Mouse (Mus musculus) liver, embryonic 13.5 days (tissue): ENCODE data around the gene Cdca4. TPM values are rescaled to one million over a fixed set of nuclear protein-coding genes. Genes with fewer than 3 reads are reported as not detected.

ENCODE experiments used
- ATAC-seq: fragments of 200-750 bp; cut with Nextera tagmentation; 2 replicates; pipeline ENCODE4 v1.8.0; 2017; ENCODE audit warnings: low read depth, mild to moderate bottlenecking, moderate number of reproducible peaks, moderate library complexity
- DNase-seq: peaks from one replicate; pipeline ENCODE4 v3.0.0; 2022
- H3K27ac ChIP-seq: fragments of 300-500 bp; sonication (generic); 2 replicates; pipeline ENCODE4 v1.5.1; 2015; ENCODE audit warnings: moderate library complexity, mild to moderate bottlenecking, inconsistent platforms
- H3K27me3 ChIP-seq: fragments of 300-500 bp; sonication (generic); 2 replicates; pipeline ENCODE4 v1.6.1; 2015; ENCODE audit warnings: mild to moderate bottlenecking, inconsistent platforms
- H3K36me3 ChIP-seq: fragments of 300-500 bp; sonication (generic); 2 replicates; pipeline ENCODE4 v1.6.1; 2015; ENCODE audit warnings: mild to moderate bottlenecking, inconsistent platforms
- H3K4me1 ChIP-seq: fragments of 300-500 bp; sonication (generic); replicated peaks from 2 replicates; pipeline ENCODE4 v1.6.1; 2015; ENCODE audit warnings: inconsistent platforms
- H3K4me2 ChIP-seq: fragments of 300-500 bp; sonication (generic); 2 replicates; pipeline ENCODE4 v1.6.1; 2015; ENCODE audit warnings: inconsistent platforms, mild to moderate bottlenecking, moderate library complexity
- H3K4me3 ChIP-seq: fragments of 300-500 bp; sonication (generic); replicated peaks from 2 replicates; pipeline ENCODE4 v1.5.1; 2015; ENCODE audit warnings: mild to moderate bottlenecking, inconsistent platforms
- H3K9ac ChIP-seq: fragments of 300-500 bp; sonication (generic); 2 replicates; pipeline ENCODE4 v1.6.1; 2015; ENCODE audit warnings: mild to moderate bottlenecking, inconsistent platforms
- H3K9me3 ChIP-seq: fragments of 300-500 bp; sonication (generic); replicated peaks from 2 replicates; pipeline ENCODE4 v1.6.1; 2016; ENCODE audit warnings: inconsistent platforms
- WGBS: fragments of 180-500 bp; shearing (Covaris S2); methylation state at CpG from one replicate; pipeline ENCODE4 v1.1.7; 2015; ENCODE audit not compliant: insufficient replicate concordance; 5-methylcytosine and 5-hydroxymethylcytosine counted together
- polyA plus RNA-seq: library from polyadenylated mRNA; unstranded; fragments of >200 nt; fragmentation: Nextera tagmentation; extraction: Ambion mirVana; gene quantifications from 2 replicates; pipeline ENCODE4 v1.2.1, GENCODE M21; 2015

Cdca4 gene
- polyA plus RNA-seq, 1 experiment from 2014 or later = 69.5 TPM

GRCm38 (mm10) chr12:112840209-112841086 is 11.2 kb upstream of the Cdca4 start:
- WGBS = 50% methylated on average over 25 of the region's 25 CpGs
- H3K27ac ChIP-seq = 0 out of 2 replicates have a peak overlapping the region, but pooled peaks have one; percentile 34
- H3K27me3 ChIP-seq = no peaks in the 10 kb centered on the region
- no peak for DNase-seq
- H3K4me2 ChIP-seq = no peak overlapping the region
- H3K9ac ChIP-seq = no peak overlapping the region
- no peak overlapping the region for H3K4me3 ChIP-seq
- no peaks in the 10 kb centered on the region for H3K4me1 ChIP-seq
- peak; percentile 54 for ATAC-seq
- no peaks in the 10 kb centered on the region for H3K9me3 ChIP-seq
- H3K36me3 ChIP-seq = no peaks in the 10 kb centered on the region

DNA sequence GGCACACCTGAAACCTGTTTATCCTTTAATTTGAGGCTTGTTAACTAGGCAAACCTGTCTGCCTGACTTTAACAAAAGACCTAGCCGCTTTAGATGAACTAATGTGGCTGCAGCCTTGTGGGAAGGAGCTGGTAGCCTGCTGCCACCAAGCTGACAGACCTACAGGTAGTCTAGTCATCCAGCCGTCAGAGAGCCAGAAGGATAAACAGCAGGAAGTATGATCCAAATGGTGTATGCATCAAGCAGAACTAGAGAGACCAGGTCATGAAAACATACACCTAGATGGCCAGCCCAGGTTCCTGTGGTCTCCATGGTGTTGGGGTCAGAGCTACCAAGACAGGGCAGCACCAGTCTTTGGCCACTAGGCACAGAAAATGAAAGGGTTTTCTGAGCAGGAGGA is 5.8 kb upstream of the Cdca4 start:
- H3K9me3 ChIP-seq = no peaks in the 10 kb centered on the region
- peaks cover 36% of the 10 kb centered on the region for H3K4me1 ChIP-seq
- WGBS = 69% methylated on average over 2 of the region's 2 CpGs
- H3K36me3 ChIP-seq = peaks cover 9% of the 10 kb centered on the region
- no peak overlapping the region for H3K27ac ChIP-seq
- DNase-seq = no peak
- H3K27me3 ChIP-seq = no peaks in the 10 kb centered on the region
- no peak overlapping the region for H3K4me3 ChIP-seq
- H3K9ac ChIP-seq = no peak overlapping the region
- H3K4me2 ChIP-seq = no peak overlapping the region
- ATAC-seq = no peak

- peaks cover 9% of the 10 kb centered on the region for H3K36me3 ChIP-seq
- no peak overlapping the region for H3K4me3 ChIP-seq
- H3K4me1 ChIP-seq = peaks cover 37% of the 10 kb centered on the region
- H3K27me3 ChIP-seq = no peaks in the 10 kb centered on the region
- no peak overlapping the region for H3K4me2 ChIP-seq
- 10% methylated on average over 6 of the region's 6 CpGs for WGBS
- ATAC-seq = no peak
- H3K9ac ChIP-seq = no peak overlapping the region
- DNase-seq = no peak
- no peak overlapping the region for H3K27ac ChIP-seq
- H3K9me3 ChIP-seq = no peaks in the 10 kb centered on the region
Observed at GRCm38 (mm10) chr12:112833527-112833926, 4.3 kb upstream of the Cdca4 start.

GRCm38 (mm10) chr12:112832411-112832810 is 3.2 kb upstream of the Cdca4 start:
- no peak overlapping the region for H3K4me3 ChIP-seq
- WGBS = 71% methylated on average over 5 of the region's 5 CpGs
- H3K27me3 ChIP-seq = no peaks in the 10 kb centered on the region
- no peaks in the 10 kb centered on the region for H3K9me3 ChIP-seq
- no peak overlapping the region for H3K9ac ChIP-seq
- peaks cover 14% of the 10 kb centered on the region for H3K36me3 ChIP-seq
- H3K4me1 ChIP-seq = peaks cover 44% of the 10 kb centered on the region
- H3K4me2 ChIP-seq = no peak overlapping the region
- H3K27ac ChIP-seq = no peak overlapping the region
- no peak for DNase-seq
- ATAC-seq = no peak

DNA sequence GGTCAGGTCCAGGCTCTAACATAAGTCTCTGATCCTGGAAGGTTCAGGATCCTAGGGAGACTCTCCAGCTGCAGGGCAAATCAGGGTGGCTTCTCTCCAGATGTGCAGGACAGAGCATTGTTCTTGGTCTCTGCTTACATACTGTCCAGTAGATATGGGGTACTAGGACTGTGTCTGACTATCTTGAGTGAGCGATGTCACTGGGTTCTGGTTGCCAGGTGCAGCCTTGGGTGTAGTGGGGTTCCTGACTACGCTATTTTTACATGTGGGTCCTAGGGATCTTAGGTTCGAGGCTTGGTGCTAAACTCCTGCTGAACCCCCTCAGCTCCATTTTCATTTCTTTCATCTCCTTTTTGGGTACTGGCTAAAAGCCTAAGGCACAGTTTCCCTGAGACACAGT is 1.3 kb upstream of the Cdca4 start:
- Histone ChIP-seq H3K4me2 (peak overlapping the region; percentile 81), H3K27ac (peak overlapping the region; percentile 79), H3K36me3 (peaks cover 33% of the 10 kb centered on the region), H3K9ac (peak overlapping the region; percentile 80), H3K27me3 (no peaks in the 10 kb centered on the region), H3K9me3 (no peaks in the 10 kb centered on the region), H3K4me3 (peak overlapping the region; percentile 73), H3K4me1 (peaks cover 62% of the 10 kb centered on the region)
- DNase-seq (no peak), ATAC-seq (no peak)
- WGBS = 70% methylated on average over 3 of the region's 3 CpGs

DNA sequence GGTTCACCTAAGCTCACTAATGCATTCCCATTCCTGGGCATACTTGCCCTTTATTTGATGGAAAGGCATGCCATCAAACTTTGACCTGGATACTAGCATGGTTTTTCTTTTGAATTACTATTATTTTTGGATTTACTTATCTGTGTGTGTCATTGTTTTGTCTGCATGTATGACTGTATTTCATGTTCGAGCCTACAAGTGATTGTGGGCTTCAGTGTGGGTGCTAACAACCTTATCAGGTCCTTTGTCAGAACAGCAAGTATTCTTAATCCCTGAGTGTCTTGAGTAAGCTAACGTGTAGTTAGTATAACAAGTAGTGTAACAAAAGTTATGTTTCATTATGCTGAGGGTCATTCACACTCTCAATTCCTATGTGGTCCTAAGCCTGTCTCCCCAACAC is 918 bp upstream of the Cdca4 start:
- H3K9me3 ChIP-seq = no peaks in the 10 kb centered on the region
- H3K27me3 ChIP-seq = no peaks in the 10 kb centered on the region
- peak overlapping the region; percentile 81 for H3K4me2 ChIP-seq
- H3K36me3 ChIP-seq = peaks cover 35% of the 10 kb centered on the region
- DNase-seq = no peak
- WGBS = 14% methylated on average over 2 of the region's 2 CpGs
- peaks cover 66% of the 10 kb centered on the region for H3K4me1 ChIP-seq
- H3K4me3 ChIP-seq = peak overlapping the region; percentile 73
- peak overlapping the region; percentile 80 for H3K9ac ChIP-seq
- no peak for ATAC-seq
- H3K27ac ChIP-seq = peak overlapping the region; percentile 79

DNA sequence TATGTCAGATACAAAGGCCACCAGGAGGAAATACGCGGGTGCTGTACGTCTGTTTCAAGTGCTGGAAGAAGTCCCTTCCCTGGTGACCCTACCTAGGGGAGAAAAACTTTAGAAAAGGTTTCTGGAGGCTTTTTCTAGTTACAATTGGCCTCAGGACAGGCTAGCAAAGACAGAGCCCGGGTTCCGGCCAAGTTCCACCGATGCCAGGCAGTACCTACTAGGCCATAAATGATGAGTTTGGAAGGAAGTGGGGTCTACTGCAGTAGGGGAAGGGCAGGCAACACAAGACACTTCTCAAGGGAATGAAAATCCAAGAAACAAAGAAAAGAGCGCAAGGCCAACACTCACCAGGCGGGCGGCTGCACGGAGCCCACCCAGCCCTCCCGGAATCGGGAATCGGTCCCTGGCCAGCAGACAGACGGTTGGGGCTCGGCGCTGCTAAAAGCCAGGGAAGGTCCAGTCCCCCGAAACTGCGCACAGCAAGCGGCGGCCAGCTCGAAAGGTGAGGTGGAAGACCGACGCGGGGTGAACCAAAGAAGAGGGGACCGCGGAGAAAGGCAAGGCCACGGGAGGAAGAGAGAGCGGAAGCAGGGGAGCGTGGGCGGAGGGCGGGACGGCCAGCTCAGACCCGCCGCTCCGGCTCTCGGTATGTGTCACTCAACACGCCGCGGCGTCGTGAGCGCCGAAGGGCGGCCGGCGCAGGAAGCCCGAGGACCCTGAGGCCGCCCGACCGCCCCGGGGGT is 551 bp downstream of the Cdca4 start:
- peak overlapping the region; percentile 83 for H3K4me2 ChIP-seq

DNA sequence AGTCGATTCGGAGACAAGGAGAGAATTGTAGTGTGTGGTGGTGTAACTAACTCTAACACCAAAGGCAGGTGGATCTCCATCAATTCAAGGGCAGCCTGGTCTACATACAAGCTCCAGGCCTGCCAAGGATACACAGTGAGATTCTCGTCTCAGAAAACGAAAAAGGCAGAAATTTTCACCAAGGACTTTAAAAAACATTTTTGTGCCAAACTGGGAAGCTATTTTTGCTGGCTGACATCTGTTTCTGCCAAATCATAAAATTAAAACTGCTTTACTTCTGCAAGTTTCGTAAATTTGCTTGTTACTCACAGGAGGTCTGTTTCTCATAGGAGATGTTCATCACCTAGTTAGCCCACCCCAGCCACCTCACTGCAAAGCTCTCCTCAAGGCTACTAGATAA is 3.3 kb downstream of the Cdca4 start:
- H3K36me3 ChIP-seq = peaks cover 65% of the 10 kb centered on the region
- H3K27me3 ChIP-seq = no peaks in the 10 kb centered on the region
- ATAC-seq (no peak), DNase-seq (no peak)
- 70% methylated on average over 5 of the region's 5 CpGs for WGBS
- peak overlapping the region; percentile 93 for H3K9ac ChIP-seq
- H3K27ac ChIP-seq = 0 out of 2 replicates have a peak overlapping the region, but pooled peaks have one; percentile 40
- peak overlapping the region; percentile 83 for H3K4me2 ChIP-seq
- H3K9me3 ChIP-seq = no peaks in the 10 kb centered on the region
- H3K4me3 ChIP-seq = peak overlapping the region; percentile 95
- peaks cover 79% of the 10 kb centered on the region for H3K4me1 ChIP-seq

More for the DNA sequence above, 551 bp downstream of the Cdca4 start:
- Histone ChIP-seq H3K9ac (peak overlapping the region; percentile 93), H3K27ac (peak overlapping the region; percentile 93), H3K27me3 (no peaks in the 10 kb centered on the region), H3K4me3 (peak overlapping the region; percentile 95), H3K36me3 (peaks cover 50% of the 10 kb centered on the region), H3K9me3 (no peaks in the 10 kb centered on the region), H3K4me1 (peaks cover 77% of the 10 kb centered on the region)
- WGBS = under 1% methylated on average over 47 of the region's 51 CpGs
- ATAC-seq = peak; percentile 67
- DNase-seq = no peak

DNA sequence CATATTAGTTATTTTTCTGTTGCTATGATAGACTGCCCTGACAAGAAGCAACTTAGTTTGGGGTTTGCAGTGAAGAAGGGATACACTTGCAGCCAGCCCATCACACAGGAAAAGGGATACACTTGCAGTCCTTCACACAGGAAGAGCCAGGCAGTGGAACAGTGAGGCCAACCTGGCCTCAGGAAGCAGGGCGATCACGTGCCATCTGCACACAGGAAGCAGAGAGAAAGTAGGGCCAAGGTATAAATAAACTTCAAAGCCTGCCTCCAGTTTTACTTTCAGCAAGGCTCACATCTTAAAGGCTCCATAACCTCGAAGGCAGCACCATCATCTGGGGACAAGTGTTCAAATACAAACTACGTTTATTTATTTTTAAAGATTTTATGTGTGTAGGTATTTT is 6.0 kb downstream of the Cdca4 start:
- Histone ChIP-seq H3K9me3 (no peaks in the 10 kb centered on the region), H3K9ac (0 out of 2 replicates have a peak overlapping the region, but pooled peaks have one; percentile 44), H3K4me2 (peak overlapping the region; percentile 19; the same call in 1 of the 2 replicates), H3K4me1 (peaks cover 76% of the 10 kb centered on the region), H3K27ac (no peak overlapping the region), H3K36me3 (peaks cover 92% of the 10 kb centered on the region), H3K27me3 (no peaks in the 10 kb centered on the region), H3K4me3 (no peak overlapping the region)
- 42% methylated on average over 4 of the region's 4 CpGs for WGBS
- DNase-seq (no peak), ATAC-seq (no peak)

DNA sequence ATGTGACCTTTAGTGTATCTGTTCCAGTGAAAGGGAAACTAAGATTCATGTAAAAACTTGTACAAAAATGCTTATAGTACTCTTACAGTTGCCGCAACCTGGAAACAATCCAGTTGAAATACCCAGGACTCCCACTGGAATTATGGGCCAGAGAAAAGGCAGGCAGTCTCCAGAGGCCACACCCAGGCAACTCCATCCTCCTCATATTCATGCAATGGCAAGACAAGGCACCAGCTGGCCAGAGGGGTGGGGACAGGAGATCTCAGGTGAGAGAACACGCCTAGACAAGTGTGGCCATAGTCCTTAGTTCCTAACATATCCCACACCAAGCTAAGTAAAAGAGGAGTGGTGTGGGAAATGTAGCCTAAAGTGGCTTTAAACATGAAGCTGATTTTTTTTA is 6.5 kb downstream of the Cdca4 start:
- Histone ChIP-seq H3K4me1 (peaks cover 71% of the 10 kb centered on the region), H3K4me2 (peak overlapping the region; percentile 13; the same call in 1 of the 2 replicates), H3K9ac (no peak overlapping the region), H3K9me3 (no peaks in the 10 kb centered on the region), H3K4me3 (no peak overlapping the region), H3K36me3 (peaks cover 94% of the 10 kb centered on the region), H3K27ac (no peak overlapping the region), H3K27me3 (no peaks in the 10 kb centered on the region)
- DNase-seq (no peak), ATAC-seq (no peak)
- 75% methylated on average over 2 of the region's 2 CpGs for WGBS

- H3K4me1 ChIP-seq = peaks cover 64% of the 10 kb centered on the region
- H3K36me3 ChIP-seq = peaks cover 94% of the 10 kb centered on the region
- H3K27ac ChIP-seq = peak overlapping the region; percentile 23; the same call in 1 of the 2 replicates
- H3K27me3 ChIP-seq = no peaks in the 10 kb centered on the region
- WGBS = 34% methylated on average over 4 of the region's 4 CpGs
- DNase-seq (no peak), ATAC-seq (no peak; the same call in 1 of the 2 replicates)
- no peak overlapping the region for H3K9ac ChIP-seq
- no peak overlapping the region for H3K4me3 ChIP-seq
- H3K4me2 ChIP-seq = peak overlapping the region; percentile 3; the same call in 1 of the 2 replicates
- no peaks in the 10 kb centered on the region for H3K9me3 ChIP-seq
Observed at GRCm38 (mm10) chr12:112821974-112822373, 7.2 kb downstream of the Cdca4 start.
